ENCODE assay signal across 12 mouse cellular contexts in the genomic region with DNA sequence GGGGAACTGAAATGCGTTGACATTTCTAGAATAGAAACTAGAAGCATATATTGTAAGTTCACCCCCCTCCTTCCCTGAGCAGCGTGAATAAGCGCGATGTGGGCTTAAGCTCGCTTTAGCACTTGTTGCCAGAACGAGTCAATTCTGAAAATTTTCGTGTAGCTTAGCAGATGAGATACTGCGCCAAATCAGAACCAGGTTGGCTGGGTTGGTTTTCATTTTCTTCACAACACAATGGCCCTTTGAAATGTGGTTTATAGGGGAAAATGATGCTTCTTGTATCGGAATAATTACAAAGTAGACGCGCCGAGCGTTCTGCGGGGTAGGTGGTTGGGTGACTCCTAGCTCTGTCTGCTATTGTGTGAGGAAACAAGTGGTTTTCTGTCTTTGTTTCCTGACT. TPM values are rescaled to one million over a fixed set of nuclear protein-coding genes. Genes with fewer than 3 reads are reported as not detected.
DNase-seq lines count a peak whose midpoint lies in the region; ATAC-seq lines count a peak whose summit lies in the region.
"Had no signal": no experiment of that assay in that cellular context is flagged by ENCODE, and none has a peak within 500 bp of the region (broad histone marks: within the 10 kb centered on the region; RNA-seq: fewer than 3 reads in every experiment).

No protein-coding gene starts in this region.

- WGBS in hindbrain, embryonic 11.5 days = 0% methylated on average over 14 of the region's 14 CpGs
- WGBS in neural tube, embryonic 11.5 days = under 1% methylated on average over 14 of the region's 14 CpGs

- intact Hi-C loops in heart, postnatal 14 days (cut with DNase I) = no loop called here

- DNase-seq in Muller cell, postnatal 12 days (ENCODE audit: inconsistent ontology term) = peak; percentile 80
- DNase-seq in embryo, embryonic 9.5 days (ENCODE audit: extremely low spot score) = peak; percentile 71
- DNase-seq in hindbrain, embryonic 11.5 days (ENCODE audit: low spot score) = peak; percentile 70
- peak; percentile 60 for DNase-seq in neural tube, embryonic 11.5 days (ENCODE audit: low spot score)
- DNase-seq in heart, postnatal 14 days = no peak
- no peak for DNase-seq in right cerebral cortex, postnatal 25 days
- no peak for DNase-seq in MN1 (ENCODE audit: low spot score)
- DNase-seq in urinary bladder, adult 18-20 months (ENCODE audit: low spot score in 2 of 2) = no peak
- DNase-seq: liver, embryonic 13.5 days; thymus, postnatal 25 days had no signal

- H3K4me3 ChIP-seq in hindbrain, embryonic 11.5 days (ENCODE audit: low read depth, low read length) = peak overlapping the region; percentile 56
- peak overlapping the region; percentile 84 for H3K4me3 ChIP-seq in neural tube, embryonic 11.5 days (ENCODE audit: low read depth, low read length)
- H3K4me3 ChIP-seq: liver, embryonic 13.5 days had no signal

- H3K4me2 ChIP-seq in hindbrain, embryonic 11.5 days (replicated peaks; ENCODE audit: low read depth, low read length) = peak overlapping the region; percentile 50
- peak overlapping the region; percentile 20 for H3K4me2 ChIP-seq in neural tube, embryonic 11.5 days (ENCODE audit: low read depth)
- H3K4me2 ChIP-seq: liver, embryonic 13.5 days had no signal

- ATAC-seq in hindbrain, embryonic 11.5 days (ENCODE audit: low FRiP score) = no peak
- no peak for ATAC-seq in neural tube, embryonic 11.5 days (ENCODE audit: insufficient read depth, low FRiP score, low TSS enrichment)

- H3K4me1 ChIP-seq in hindbrain, embryonic 11.5 days (replicated peaks; ENCODE audit: control insufficient read depth, insufficient read depth, low read length) = no peaks in the 10 kb centered on the region
- H3K4me1 ChIP-seq in neural tube, embryonic 11.5 days (ENCODE audit: control insufficient read depth, insufficient read depth, low read length) = peaks cover 6% of the 10 kb centered on the region

- peak overlapping the region; percentile 86 for H3K9ac ChIP-seq in hindbrain, embryonic 11.5 days (ENCODE audit: low read depth, low read length)
- H3K9ac ChIP-seq in neural tube, embryonic 11.5 days (ENCODE audit: low read length) = peak overlapping the region; percentile 86
- H3K9ac ChIP-seq: liver, embryonic 13.5 days had no signal

- H3K27me3 ChIP-seq in hindbrain, embryonic 11.5 days (ENCODE audit: control insufficient read depth, insufficient read depth, low read length) = peaks cover 19% of the 10 kb centered on the region
- H3K27me3 ChIP-seq in neural tube, embryonic 11.5 days (ENCODE audit: control insufficient read depth, insufficient read depth, low read length) = peaks cover 23% of the 10 kb centered on the region

- H3K9me3 ChIP-seq in hindbrain, embryonic 11.5 days (ENCODE audit: control insufficient read depth, low read length) = no peaks in the 10 kb centered on the region
- no peaks in the 10 kb centered on the region for H3K9me3 ChIP-seq in neural tube, embryonic 11.5 days (ENCODE audit: control insufficient read depth, low read length)
- H3K9me3 ChIP-seq: liver, embryonic 13.5 days had no signal

- H3K36me3 ChIP-seq in hindbrain, embryonic 11.5 days (ENCODE audit: control insufficient read depth, insufficient read depth, low read length) = no peaks in the 10 kb centered on the region
- no peaks in the 10 kb centered on the region for H3K36me3 ChIP-seq in neural tube, embryonic 11.5 days (ENCODE audit: control insufficient read depth, insufficient read depth, low read length)
- H3K36me3 ChIP-seq: liver, embryonic 13.5 days had no signal

- peak overlapping the region; percentile 86 for H3K27ac ChIP-seq in hindbrain, embryonic 11.5 days (ENCODE audit: low read depth, low read length)
- peak overlapping the region; percentile 85 for H3K27ac ChIP-seq in neural tube, embryonic 11.5 days (ENCODE audit: low read depth, low read length)
- H3K27ac ChIP-seq: liver, embryonic 13.5 days had no signal

RNA-seq across cellular contexts. Expression of a gene that starts 2.4 kb away (rescaled TPM):
- 25.1 and 36.7 TPM in 2 replicates for polyA plus RNA-seq in hindbrain, embryonic 11.5 days (2014; fragmentation: Nextera tagmentation; extraction: Ambion mirVana)
- 32.5 and 36.8 TPM in 2 replicates for polyA plus RNA-seq in neural tube, embryonic 11.5 days (2014; fragmentation: Nextera tagmentation; extraction: Ambion mirVana)
- total RNA-seq in heart, postnatal 14 days (2021) = under 1 TPM in 1 of 2 experiments, not detected in 1; 0.22 TPM
- total RNA-seq: common myeloid progenitor, adult 5-6 weeks had no signal
- polyA plus RNA-seq: gonadal fat pad, adult 2 months; liver, embryonic 13.5 days had no signal

Comparison
In these comparisons a context has a peak if more than half of its experiments do, and no peak if none do; other contexts are left out.
1. DNase-seq: peak in Muller cell, postnatal 12 days (single experiment), embryo, embryonic 9.5 days (single experiment), hindbrain, embryonic 11.5 days (single experiment) and neural tube, embryonic 11.5 days (single experiment); none in heart, postnatal 14 days (0 of 2), right cerebral cortex, postnatal 25 days (single experiment), MN1 (single experiment) and urinary bladder, adult 18-20 months (0 of 2).